Mouse (Mus musculus) neural tube, embryonic 10.5 days (tissue): ENCODE data around the gene Endou.
"Not testable (repeated sequence)": the region's sequence is repeated elsewhere in the genome, so short reads cannot be mapped to it uniquely, and the experiment has no call there.

Experiments used
- DNase-seq: peaks from one replicate; pipeline ENCODE4 v3.0.0-alpha.2; 2017; ENCODE audit warnings: low spot score; ENCODE audit errors: extremely low spot score

The Endou gene

DNA sequence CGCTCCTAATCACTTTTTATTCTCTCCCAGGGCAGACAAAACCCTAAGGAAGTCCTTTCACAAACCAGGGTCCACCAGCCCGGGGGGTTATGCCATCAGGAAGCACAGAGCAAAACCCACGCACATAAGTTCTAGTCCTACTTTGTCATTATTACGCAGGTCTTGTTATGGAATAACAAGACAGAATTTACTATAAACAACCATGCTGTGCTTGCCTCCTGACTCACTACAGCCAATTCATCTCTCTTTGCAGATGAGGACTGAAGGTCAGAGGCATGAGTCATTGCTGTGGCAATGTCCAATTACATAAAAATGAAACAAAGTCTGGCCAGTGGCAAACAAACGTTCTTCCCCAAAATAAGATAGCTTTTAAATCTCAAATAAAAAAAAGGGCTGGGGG is 37.7 kb downstream of the Endou start:
- DNase-seq: no peak

DNA sequence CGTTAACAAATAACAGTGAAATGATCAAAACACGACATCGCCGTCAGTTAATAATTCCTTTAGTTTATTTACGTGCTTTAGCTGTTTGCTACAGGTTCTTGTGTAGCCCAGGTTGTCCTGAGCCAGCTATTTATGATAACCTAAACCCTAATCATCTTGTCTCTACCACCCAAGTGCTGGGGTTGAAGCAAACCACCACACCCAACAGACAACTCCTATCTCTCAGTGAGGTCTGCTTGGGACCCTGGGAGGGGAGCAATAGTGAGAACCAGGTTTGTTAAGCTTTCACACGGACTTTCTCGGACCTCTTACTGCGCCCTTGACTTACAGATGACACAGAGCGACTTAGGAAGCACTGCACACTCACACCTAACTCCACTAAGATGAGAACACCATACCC is 47.0 kb downstream of the Endou start:
- no peak for DNase-seq

GRCm38 (mm10) chr15:97682053-97682452 is 49.1 kb downstream of the Endou start:
- no peak for DNase-seq

DNA sequence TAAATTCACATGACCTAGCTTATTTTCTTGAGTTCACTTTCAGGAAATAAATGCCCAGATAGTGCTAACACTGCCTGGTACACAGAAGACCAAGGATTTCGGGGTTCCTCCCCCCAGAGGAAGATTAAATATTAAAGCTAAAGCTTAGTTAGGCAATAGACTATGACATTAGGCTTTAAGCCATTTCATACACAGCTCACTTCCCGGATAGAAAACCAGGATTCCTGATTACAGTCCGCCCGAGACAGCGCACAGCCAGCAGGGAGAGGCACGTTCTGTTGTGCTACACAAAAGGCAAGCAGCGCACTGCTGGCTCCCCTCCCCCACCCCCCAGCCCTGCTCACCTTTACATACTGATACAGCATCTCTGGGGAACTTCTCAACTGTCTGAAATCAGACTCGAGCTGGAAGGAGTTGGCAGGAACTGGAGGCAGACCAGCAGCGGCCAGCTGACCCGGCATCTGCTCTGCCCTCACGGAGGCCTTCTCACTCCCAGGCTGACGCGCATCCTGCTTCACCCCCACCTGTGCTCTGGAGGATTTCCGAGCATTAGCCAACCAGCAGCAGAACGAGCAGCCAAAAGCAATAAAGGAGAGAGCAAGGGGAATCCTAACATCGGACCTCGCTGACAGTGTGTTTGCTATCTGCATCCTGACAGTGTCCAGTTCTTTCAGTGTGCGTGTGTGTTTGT is 51.0 kb downstream of the Endou start:
- DNase-seq: no peak

- DNase-seq: no peak
Observed at GRCm38 (mm10) chr15:97677341-97677740, 53.8 kb downstream of the Endou start.

- no peak for DNase-seq
Observed at GRCm38 (mm10) chr15:97675927-97676326, 55.2 kb downstream of the Endou start.

DNA sequence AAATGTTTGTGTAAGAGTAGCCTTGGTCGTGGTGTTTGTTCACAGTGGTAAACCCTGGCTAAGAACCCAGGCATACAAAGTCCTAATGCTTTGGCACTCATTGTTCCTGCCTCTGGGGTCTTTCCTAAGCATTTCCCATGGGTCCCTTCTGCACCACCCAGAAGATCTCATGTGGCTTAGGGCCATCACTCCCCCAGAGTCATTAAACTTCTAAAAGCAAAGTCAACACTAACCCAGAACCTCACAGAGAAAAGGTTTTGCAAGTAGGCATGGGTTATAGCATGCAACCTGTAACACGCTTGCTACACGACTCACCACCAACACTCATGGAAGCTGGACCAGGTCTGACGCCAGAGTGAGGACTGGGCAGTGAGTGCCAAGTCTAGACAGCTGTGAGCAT is 56.7 kb downstream of the Endou start:
- DNase-seq: no peak

- DNase-seq: no peak
Observed at GRCm38 (mm10) chr15:97673256-97674000, 57.7 kb downstream of the Endou start.

GRCm38 (mm10) chr15:97672211-97672765 is 58.9 kb downstream of the Endou start:
- no peak for DNase-seq

DNA sequence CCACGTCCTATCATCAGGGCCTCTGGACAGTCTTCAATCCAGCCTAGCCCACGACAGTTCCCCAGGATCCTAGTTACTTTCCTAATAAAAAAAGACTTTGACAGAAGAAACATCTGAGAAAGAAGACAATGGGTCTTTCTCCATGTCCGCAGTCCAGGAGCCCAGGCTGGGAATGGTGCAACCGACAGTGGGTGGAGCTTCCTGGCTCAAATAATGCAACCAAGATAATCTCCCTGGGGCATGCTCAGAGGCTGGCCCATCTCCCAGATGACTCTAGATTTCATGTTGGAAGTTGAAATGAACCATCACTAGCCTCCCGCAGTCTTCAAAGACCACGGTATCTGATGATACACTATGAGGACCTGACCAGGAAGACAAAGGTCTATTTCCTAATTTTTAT is 60.6 kb downstream of the Endou start:
- no peak for DNase-seq

- not testable (repeated sequence) for DNase-seq
Observed at GRCm38 (mm10) chr15:97668158-97668877, 62.8 kb downstream of the Endou start.

GRCm38 (mm10) chr15:97667437-97667836 is 63.7 kb downstream of the Endou start:
- peak; percentile 78 for DNase-seq

DNA sequence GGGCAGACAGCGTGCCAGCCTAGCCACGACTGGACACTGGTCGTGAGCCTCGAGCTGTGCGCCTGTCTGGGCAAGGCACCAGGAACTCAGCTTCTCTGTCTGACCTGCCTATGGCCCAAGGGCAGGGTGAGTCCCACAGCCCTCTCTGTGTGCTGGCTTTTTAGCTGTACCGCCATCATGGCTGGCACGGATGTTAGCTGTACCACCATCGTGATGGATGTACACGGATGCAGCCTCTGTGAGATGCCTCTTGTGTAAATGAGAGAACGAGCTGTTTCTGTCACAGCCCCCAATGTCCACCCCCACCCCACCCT is 64.7 kb downstream of the Endou start:
- DNase-seq: no peak

GRCm38 (mm10) chr15:97665770-97666456 is 65.2 kb downstream of the Endou start:
- DNase-seq: no peak

DNA sequence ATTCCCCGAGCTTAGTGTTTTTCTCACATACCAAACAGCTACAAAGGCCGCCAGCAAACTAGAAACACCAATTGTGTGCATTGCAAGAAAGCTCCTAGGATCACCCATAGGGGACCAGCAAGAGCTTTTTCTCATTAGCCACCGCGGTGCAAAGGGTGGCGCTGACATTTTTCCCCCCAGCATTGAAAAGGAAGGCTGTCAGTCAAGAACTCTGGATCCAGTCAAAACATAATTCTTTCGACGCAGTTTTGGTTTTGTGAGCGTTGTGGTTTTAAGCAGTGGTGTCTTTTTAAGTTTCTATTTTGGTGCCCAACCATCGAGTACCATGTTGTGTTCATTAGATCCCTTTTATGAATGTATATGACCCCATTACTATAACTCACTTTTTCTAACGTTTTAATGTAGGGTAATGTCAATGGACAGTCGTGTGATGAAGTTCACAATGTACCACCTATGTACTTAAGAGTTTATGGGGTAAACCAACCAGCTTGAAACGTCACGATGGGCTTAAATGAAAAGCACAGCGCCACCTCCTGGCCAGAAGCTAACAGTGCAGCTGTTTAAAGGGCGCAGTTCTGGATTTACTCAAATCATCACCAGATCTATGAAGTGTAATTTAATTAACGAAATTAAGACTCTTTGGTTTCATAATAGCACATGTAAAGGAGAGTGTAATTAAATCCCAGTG is 66.0 kb downstream of the Endou start:
- DNase-seq: no peak

GRCm38 (mm10) chr15:97663750-97664406 is 67.3 kb downstream of the Endou start:
- peak; percentile 78 for DNase-seq
